Mouse (Mus musculus) kidney, adult 2 months (tissue): ENCODE measurements at regions not wholly inside any gene's neighbourhood (a gene's known extent, or its start where the extent isn't known, plus 50 kb on each side); places are given as distances from the start of the nearest gene placed in this dataset.

Experiments used
- CTCF ChIP-seq: fragments of 200-500 bp; conservative IDR thresholded peaks from 2 replicates; pipeline ENCODE4 v1.5.1; 2011; ENCODE audit warnings: low read depth, mild to moderate bottlenecking, control low read depth, low read length, moderate library complexity, mixed read lengths; ENCODE audit not compliant: insufficient read depth, insufficient read length
- POLR2A ChIP-seq: fragments of 200-500 bp; IDR thresholded peaks from one replicate; pipeline ENCODE4 v1.6.1; 2011; ENCODE audit warnings: low read depth, low read length, control low read depth

- TF ChIP-seq POLR2A = no peak
- no peak for TF ChIP-seq CTCF
Measured at GRCm38 (mm10) chr8:17596559-17596958, 1381.5 kb downstream of the Defb40 start.
